Mouse (Mus musculus) spleen, adult 2 months (tissue): ENCODE data around the gene Il20rb. TPM values are rescaled to one million over a fixed set of nuclear protein-coding genes. Genes with fewer than 3 reads are reported as not detected.

ENCODE experiments used
- DNase-seq, 2 experiments: peaks; one replicate each; pipeline versions ENCODE4 v3.0.0 to v3.0.0-alpha.2; 2012 to 2021; ENCODE audit warnings: low spot score in 2 of 2, low read depth in 1 of 2
- H3K27ac ChIP-seq: fragments of 200-500 bp; 2 replicates; pipeline ENCODE4 v1.5.1; 2012; ENCODE audit warnings: low read length, inconsistent platforms; ENCODE audit not compliant: insufficient read depth
- H3K27me3 ChIP-seq: fragments of 200-500 bp; 2 replicates; pipeline ENCODE4 v1.6.1; 2012; ENCODE audit warnings: mild to moderate bottlenecking, moderate library complexity, low read length, inconsistent platforms; ENCODE audit not compliant: control insufficient read depth, insufficient read depth
- H3K36me3 ChIP-seq: fragments of 200-500 bp; 2 replicates; pipeline ENCODE4 v1.6.1; 2012; ENCODE audit warnings: mild to moderate bottlenecking, low read length, inconsistent platforms; ENCODE audit not compliant: control insufficient read depth, insufficient read depth
- H3K4me1 ChIP-seq: fragments of 200-500 bp; 2 replicates; pipeline ENCODE4 v1.6.1; 2011; ENCODE audit warnings: inconsistent platforms; ENCODE audit not compliant: control insufficient read depth, insufficient read depth, insufficient read length
- H3K4me3 ChIP-seq: fragments of 200-500 bp; 2 replicates; pipeline ENCODE4 v1.5.1; 2011; ENCODE audit warnings: mild to moderate bottlenecking, inconsistent platforms; ENCODE audit not compliant: insufficient read depth, insufficient read length; ENCODE audit errors: extremely low read depth
- CTCF ChIP-seq: fragments of 200-500 bp; IDR thresholded peaks from 2 replicates; pipeline ENCODE4 v1.5.1; 2011; ENCODE audit warnings: mild to moderate bottlenecking, inconsistent platforms; ENCODE audit not compliant: insufficient read depth, insufficient read length, insufficient replicate concordance; ENCODE audit errors: extremely low read depth
- POLR2A ChIP-seq: fragments of 200-500 bp; IDR thresholded peaks from 2 replicates; pipeline ENCODE4 v1.6.1; 2011; ENCODE audit warnings: low read depth, low read length, inconsistent platforms
- WGBS: fragments of 180-500 bp; shearing (Covaris S2); methylation state at CpG from one replicate; pipeline ENCODE4 v1.1.7; 2018; 5-methylcytosine and 5-hydroxymethylcytosine counted together
- polyA plus RNA-seq: library from polyadenylated mRNA; depleted of rRNA; stranded (reverse); fragments of >200 nt; gene quantifications from 2 replicates; pipeline ENCODE4 v1.2.3, GENCODE M21; 2012

Gene Il20rb
- polyA plus RNA-seq, 1 experiment = 0.68 TPM

DNA sequence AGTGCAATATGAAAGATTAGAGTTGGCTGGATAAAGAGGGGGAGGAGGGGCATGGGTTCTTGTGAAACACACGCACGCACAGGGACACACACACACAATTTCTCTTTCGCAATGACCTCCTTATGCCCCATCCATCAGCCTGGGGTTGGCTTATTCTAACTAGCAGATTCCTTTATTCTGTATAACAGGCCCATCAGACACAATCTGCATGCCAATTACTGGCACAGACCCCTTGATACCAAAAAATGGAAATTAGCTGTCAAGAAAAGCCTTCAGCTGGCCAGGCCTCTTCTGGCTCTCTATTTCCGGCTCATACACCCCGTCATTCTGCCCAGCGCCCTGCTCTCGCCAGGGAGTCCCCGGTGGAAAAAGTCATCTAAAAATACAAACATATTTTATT is 47.1 kb downstream of the Il20rb start:
- Histone ChIP-seq H3K4me3 (no peak overlapping the region), H3K36me3 (no peaks in the 10 kb centered on the region), H3K4me1 (no peaks in the 10 kb centered on the region), H3K27me3 (no peaks in the 10 kb centered on the region), H3K27ac (no peak overlapping the region)
- no peak for DNase-seq
- WGBS = 90% methylated on average over 8 of the region's 8 CpGs
- TF ChIP-seq POLR2A (no peak), CTCF (no peak)

DNA sequence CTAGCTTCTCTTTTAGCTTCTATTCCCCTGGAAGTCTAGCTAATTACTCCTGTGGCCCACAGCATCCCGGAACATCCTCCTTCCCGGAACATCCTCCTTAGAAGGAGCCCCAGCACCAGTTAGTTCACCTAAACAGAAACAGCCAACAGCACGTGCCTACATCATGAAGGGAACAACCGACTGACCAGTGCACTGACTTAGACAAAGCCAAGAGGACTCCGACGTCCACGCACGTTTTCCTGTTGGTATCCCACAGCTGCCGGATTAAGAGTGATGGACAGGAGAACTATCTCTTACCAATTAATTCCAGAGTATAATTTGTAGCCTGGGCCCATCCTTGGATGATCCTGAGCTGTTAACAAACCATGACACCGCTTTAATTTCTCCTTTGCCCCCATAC is 47.6 kb downstream of the Il20rb start:
- no peaks in the 10 kb centered on the region for H3K27me3 ChIP-seq
- no peaks in the 10 kb centered on the region for H3K4me1 ChIP-seq
- 92% methylated on average over 10 of the region's 10 CpGs for WGBS
- no peaks in the 10 kb centered on the region for H3K36me3 ChIP-seq
- H3K27ac ChIP-seq = no peak overlapping the region
- TF ChIP-seq POLR2A (no peak), CTCF (no peak)
- no peak overlapping the region for H3K4me3 ChIP-seq
- DNase-seq = no peak

GRCm38 (mm10) chr9:100436865-100437595 is 49.6 kb downstream of the Il20rb start:
- H3K4me1 ChIP-seq = no peaks in the 10 kb centered on the region
- H3K4me3 ChIP-seq = no peak overlapping the region
- no peak overlapping the region for H3K27ac ChIP-seq
- H3K36me3 ChIP-seq = no peaks in the 10 kb centered on the region
- no peak for DNase-seq
- H3K27me3 ChIP-seq = no peaks in the 10 kb centered on the region
- 90% methylated on average over 8 of the region's 8 CpGs for WGBS
- no peak for TF ChIP-seq CTCF
- TF ChIP-seq POLR2A = no peak

GRCm38 (mm10) chr9:100431355-100431754 is 55.2 kb downstream of the Il20rb start:
- no peak overlapping the region for H3K27ac ChIP-seq
- H3K36me3 ChIP-seq = no peaks in the 10 kb centered on the region
- WGBS = 80% methylated on average over 2 of the region's 2 CpGs
- no peak for DNase-seq
- TF ChIP-seq POLR2A = no peak
- TF ChIP-seq CTCF = no peak
- no peaks in the 10 kb centered on the region for H3K4me1 ChIP-seq
- no peak overlapping the region for H3K4me3 ChIP-seq
- H3K27me3 ChIP-seq = no peaks in the 10 kb centered on the region; the same call in 1 of the 2 replicates

GRCm38 (mm10) chr9:100430911-100431310 is 55.7 kb downstream of the Il20rb start:
- WGBS = 86% methylated on average over 2 of the region's 2 CpGs
- Histone ChIP-seq H3K27ac (no peak overlapping the region), H3K4me3 (no peak overlapping the region), H3K4me1 (no peaks in the 10 kb centered on the region), H3K36me3 (no peaks in the 10 kb centered on the region), H3K27me3 (no peaks in the 10 kb centered on the region; the same call in 1 of the 2 replicates)
- DNase-seq = no peak
- TF ChIP-seq POLR2A (no peak), CTCF (no peak)

- H3K4me1 ChIP-seq = no peaks in the 10 kb centered on the region
- H3K4me3 ChIP-seq = no peak overlapping the region
- no peak for TF ChIP-seq CTCF
- TF ChIP-seq POLR2A = no peak
- WGBS = 86% methylated on average over 8 of the region's 8 CpGs
- H3K36me3 ChIP-seq = no peaks in the 10 kb centered on the region
- no peak for DNase-seq
- H3K27me3 ChIP-seq = no peaks in the 10 kb centered on the region
- H3K27ac ChIP-seq = no peak overlapping the region
Measured at GRCm38 (mm10) chr9:100419644-100420043, 66.9 kb downstream of the Il20rb start.

- no peaks in the 10 kb centered on the region for H3K36me3 ChIP-seq
- no peaks in the 10 kb centered on the region for H3K4me1 ChIP-seq
- no peaks in the 10 kb centered on the region for H3K27me3 ChIP-seq
- 50% methylated on average over 8 of the region's 8 CpGs for WGBS
- no peak for DNase-seq
- TF ChIP-seq CTCF (no peak), POLR2A (no peak)
- no peak overlapping the region for H3K4me3 ChIP-seq
- H3K27ac ChIP-seq = no peak overlapping the region
Measured at GRCm38 (mm10) chr9:100419103-100419502, 67.5 kb downstream of the Il20rb start.
